Mouse (Mus musculus) liver, embryonic 16.5 days (tissue): ENCODE measurements around the gene Hist1h1c. TPM values are rescaled to one million over a fixed set of nuclear protein-coding genes. Genes with fewer than 3 reads are reported as not detected.

ENCODE experiments used
- ATAC-seq: fragments of 200-750 bp; cut with Nextera tagmentation; 2 replicates; pipeline ENCODE4 v1.8.0; 2017; ENCODE audit warnings: low read depth, mild to moderate bottlenecking, moderate number of reproducible peaks, moderate library complexity
- H3K27ac ChIP-seq: fragments of 300-500 bp; sonication (generic); 2 replicates; pipeline ENCODE4 v1.5.1; 2014; ENCODE audit warnings: mild to moderate bottlenecking, low read length
- H3K27me3 ChIP-seq: fragments of 300-500 bp; sonication (generic); 2 replicates; pipeline ENCODE4 v1.6.1; 2014; ENCODE audit warnings: low read depth, low read length, mixed read lengths; ENCODE audit not compliant: control insufficient read depth, insufficient read depth
- H3K36me3 ChIP-seq: fragments of 300-500 bp; sonication (generic); 2 replicates; pipeline ENCODE4 v1.6.1; 2014; ENCODE audit warnings: mild to moderate bottlenecking; ENCODE audit not compliant: control insufficient read depth, insufficient read depth
- H3K4me1 ChIP-seq: fragments of 300-500 bp; sonication (generic); 2 replicates; pipeline ENCODE4 v1.6.1; 2014; ENCODE audit warnings: low read depth, low read length, mixed read lengths; ENCODE audit not compliant: control insufficient read depth
- H3K4me2 ChIP-seq: fragments of 300-500 bp; sonication (generic); 2 replicates; pipeline ENCODE4 v1.6.1; 2014; ENCODE audit warnings: low read depth, low read length, mixed read lengths
- H3K4me3 ChIP-seq: fragments of 300-500 bp; sonication (generic); 2 replicates; pipeline ENCODE4 v1.5.1; 2014; ENCODE audit warnings: low read depth, mild to moderate bottlenecking, low read length
- H3K9ac ChIP-seq: fragments of 300-500 bp; sonication (generic); 2 replicates; pipeline ENCODE4 v1.6.1; 2014; ENCODE audit warnings: low read depth, low read length
- H3K9me3 ChIP-seq: fragments of 300-500 bp; sonication (generic); replicated peaks from 2 replicates; pipeline ENCODE4 v1.6.1; 2016; ENCODE audit warnings: low read length; ENCODE audit not compliant: control insufficient read depth
- WGBS: fragments of 180-500 bp; shearing (Covaris S2); extraction: QIAGEN DNeasy Blood & Tissue Kit; methylation state at CpG from one replicate; pipeline ENCODE4 v1.1.7; 2014; ENCODE audit not compliant: insufficient replicate concordance; 5-methylcytosine and 5-hydroxymethylcytosine counted together
- polyA plus RNA-seq: library from polyadenylated mRNA; unstranded; fragments of >200 nt; fragmentation: Nextera tagmentation; extraction: Ambion mirVana; gene quantifications from 2 replicates; pipeline ENCODE4 v1.2.1, GENCODE M21; 2015

The Hist1h1c gene
- 99.6 and 112 TPM in 2 replicates for polyA plus RNA-seq

- no peaks in the 10 kb centered on the region for H3K27me3 ChIP-seq
- H3K9me3 ChIP-seq, result no peaks in the 10 kb centered on the region
- peak within 1 kb of the TSS; percentile 63 for H3K4me3 ChIP-seq
- peak within 1 kb of the TSS; percentile 87 for H3K9ac ChIP-seq
- no peaks in the 10 kb centered on the region for H3K36me3 ChIP-seq
- H3K4me2 ChIP-seq, result peak within 1 kb of the TSS; percentile 82
- ATAC-seq, result peak; percentile 79
- 0% methylated on average over 33 of the region's 38 CpGs for whole genome bisulfite sequencing
- peaks cover 18% of the 10 kb centered on the region for H3K4me1 ChIP-seq
- H3K27ac ChIP-seq, result peak within 1 kb of the TSS; percentile 99
Observed at GRCm38 (mm10) chr13:23738677-23739068, at the start of gene Hist1h1c. Gene Hist1h1c (plus strand): TSS chr13:23738808.

GRCm38 (mm10) chr13:23688956-23689355, 49.7 kb upstream of the Hist1h1c start:
- H3K36me3 ChIP-seq, result peaks cover 5% of the 10 kb centered on the region; the same call in 1 of the 2 replicates
- H3K27me3 ChIP-seq, result no peaks in the 10 kb centered on the region
- H3K9me3 ChIP-seq, result no peaks in the 10 kb centered on the region
- 0 out of 2 replicates have a peak overlapping the region, but pooled peaks have one; percentile 20 for H3K27ac ChIP-seq
- no peak overlapping the region for H3K4me3 ChIP-seq
- H3K4me1 ChIP-seq, result peaks cover 21% of the 10 kb centered on the region
- no peak for ATAC-seq
- 83% methylated on average over 2 of the region's 2 CpGs for WGBS
- H3K4me2 ChIP-seq, result no peak overlapping the region
- 0 out of 2 replicates have a peak overlapping the region, but pooled peaks have one; percentile 36 for H3K9ac ChIP-seq

GRCm38 (mm10) chr13:23689459-23689858, 49.1 kb upstream of the Hist1h1c start:
- WGBS, result 29% methylated on average over 2 of the region's 2 CpGs
- Histone ChIP-seq H3K9ac (peak overlapping the region; percentile 15; the same call in 1 of the 2 replicates), H3K27ac (peak overlapping the region; percentile 45; the same call in 1 of the 2 replicates), H3K4me1 (peaks cover 21% of the 10 kb centered on the region), H3K36me3 (peaks cover 5% of the 10 kb centered on the region; the same call in 1 of the 2 replicates), H3K4me3 (no peak overlapping the region), H3K9me3 (no peaks in the 10 kb centered on the region), H3K4me2 (0 out of 2 replicates have a peak overlapping the region, but pooled peaks have one; percentile 8), H3K27me3 (no peaks in the 10 kb centered on the region)
- peak; percentile 25; the same call in 1 of the 2 replicates for ATAC-seq

- Histone ChIP-seq H3K4me1 (peaks cover 31% of the 10 kb centered on the region), H3K9me3 (no peaks in the 10 kb centered on the region), H3K36me3 (peaks cover 5% of the 10 kb centered on the region; the same call in 1 of the 2 replicates), H3K9ac (no peak overlapping the region), H3K27me3 (no peaks in the 10 kb centered on the region), H3K27ac (no peak overlapping the region), H3K4me3 (no peak overlapping the region), H3K4me2 (no peak overlapping the region)
- WGBS, result 77% methylated on average over 6 of the region's 6 CpGs
- no peak for ATAC-seq
Observed at GRCm38 (mm10) chr13:23693856-23694440, 44.7 kb upstream of the Hist1h1c start.

GRCm38 (mm10) chr13:23694956-23695355, 43.7 kb upstream of the Hist1h1c start:
- H3K4me3 ChIP-seq, result no peak overlapping the region
- H3K9ac ChIP-seq, result no peak overlapping the region
- no peaks in the 10 kb centered on the region for H3K9me3 ChIP-seq
- WGBS, result 78% methylated on average over 9 of the region's 9 CpGs
- H3K4me1 ChIP-seq, result peaks cover 24% of the 10 kb centered on the region
- no peak overlapping the region for H3K27ac ChIP-seq
- H3K4me2 ChIP-seq, result no peak overlapping the region
- ATAC-seq, result no peak
- H3K36me3 ChIP-seq, result peaks cover 5% of the 10 kb centered on the region; the same call in 1 of the 2 replicates
- no peaks in the 10 kb centered on the region for H3K27me3 ChIP-seq

- Histone ChIP-seq H3K27me3 (no peaks in the 10 kb centered on the region), H3K27ac (peak within 1 kb of the TSS; percentile 46), H3K4me3 (peak within 1 kb of the TSS; percentile 13), H3K36me3 (peaks cover 5% of the 10 kb centered on the region; the same call in 1 of the 2 replicates), H3K9ac (peak within 1 kb of the TSS; percentile 54), H3K9me3 (no peaks in the 10 kb centered on the region), H3K4me1 (peaks cover 21% of the 10 kb centered on the region), H3K4me2 (peak within 1 kb of the TSS; percentile 55)
- WGBS, result 56% methylated on average over 13 of the region's 13 CpGs
- ATAC-seq, result no peak
Observed at GRCm38 (mm10) chr13:23695514-23695913, 43.1 kb upstream of the Hist1h1c start, which contains the start of gene Hist1h1t. Gene Hist1h1t (plus strand): TSS chr13:23695814.

- H3K9ac ChIP-seq, result peak overlapping the region; percentile 54
- peak overlapping the region; percentile 46 for H3K27ac ChIP-seq
- H3K4me2 ChIP-seq, result peak overlapping the region; percentile 55
- peak overlapping the region; percentile 13 for H3K4me3 ChIP-seq
- WGBS, result 41% methylated on average over 15 of the region's 15 CpGs
- no peaks in the 10 kb centered on the region for H3K9me3 ChIP-seq
- peaks cover 5% of the 10 kb centered on the region; the same call in 1 of the 2 replicates for H3K36me3 ChIP-seq
- H3K4me1 ChIP-seq, result peaks cover 23% of the 10 kb centered on the region
- no peaks in the 10 kb centered on the region for H3K27me3 ChIP-seq
- no peak for ATAC-seq
Observed at GRCm38 (mm10) chr13:23696061-23696474, 42.5 kb upstream of the Hist1h1c start.

GRCm38 (mm10) chr13:23697491-23698299, 40.9 kb upstream of the Hist1h1c start:
- Histone ChIP-seq H3K9me3 (no peaks in the 10 kb centered on the region), H3K27ac (peak overlapping the region; percentile 98), H3K9ac (peak overlapping the region; percentile 75), H3K4me1 (peaks cover 24% of the 10 kb centered on the region), H3K27me3 (no peaks in the 10 kb centered on the region), H3K4me3 (peak overlapping the region; percentile 60), H3K36me3 (no peaks in the 10 kb centered on the region), H3K4me2 (peak overlapping the region; percentile 71)
- peak; percentile 47 for ATAC-seq
- under 1% methylated on average over 24 of the region's 32 CpGs for WGBS
